Mouse (Mus musculus) lung, embryonic 15.5 days (tissue): ENCODE data around the gene Zfp579. TPM values are rescaled to one million over a fixed set of nuclear protein-coding genes. Genes with fewer than 3 reads are reported as not detected.
"Not testable (repeated sequence)": the region's sequence is repeated elsewhere in the genome, so short reads cannot be mapped to it uniquely, and the experiment has no call there.

Experiments
- ATAC-seq: fragments of 200-750 bp; cut with Nextera tagmentation; 2 replicates; pipeline ENCODE4 v1.8.0; 2017; ENCODE audit warnings: moderate number of reproducible peaks, borderline replicate concordance; ENCODE audit not compliant: low FRiP score, low TSS enrichment; ENCODE audit errors: extremely low read depth
- H3K27ac ChIP-seq: fragments of 300-500 bp; sonication (generic); 2 replicates; pipeline ENCODE4 v1.5.1; 2015; ENCODE audit warnings: moderate library complexity, mild to moderate bottlenecking, inconsistent platforms
- H3K27me3 ChIP-seq: fragments of 300-500 bp; sonication (generic); 2 replicates; pipeline ENCODE4 v1.6.1; 2015; ENCODE audit warnings: inconsistent platforms
- H3K36me3 ChIP-seq: fragments of 300-500 bp; sonication (generic); 2 replicates; pipeline ENCODE4 v1.6.1; 2015; ENCODE audit warnings: inconsistent platforms
- H3K4me1 ChIP-seq: fragments of 300-500 bp; sonication (generic); 2 replicates; pipeline ENCODE4 v1.6.1; 2015; ENCODE audit warnings: inconsistent platforms
- H3K4me2 ChIP-seq: fragments of 300-500 bp; sonication (generic); 2 replicates; pipeline ENCODE4 v1.6.1; 2015; ENCODE audit warnings: inconsistent platforms, mild to moderate bottlenecking, moderate library complexity
- H3K4me3 ChIP-seq: fragments of 300-500 bp; sonication (generic); 2 replicates; pipeline ENCODE4 v1.5.1; 2015; ENCODE audit warnings: mild to moderate bottlenecking, inconsistent platforms
- H3K9ac ChIP-seq: fragments of 300-500 bp; sonication (generic); 2 replicates; pipeline ENCODE4 v1.6.1; 2015; ENCODE audit warnings: inconsistent platforms
- H3K9me3 ChIP-seq: fragments of 300-500 bp; sonication (generic); 2 replicates; pipeline ENCODE4 v1.6.1; 2016; ENCODE audit warnings: inconsistent platforms
- WGBS: fragments of 180-500 bp; shearing (Covaris S2); methylation state at CpG from one replicate; pipeline ENCODE4 v1.1.7; 2015; 5-methylcytosine and 5-hydroxymethylcytosine counted together
- polyA plus RNA-seq: library from polyadenylated mRNA; unstranded; fragments of >200 nt; fragmentation: Nextera tagmentation; extraction: Ambion mirVana; gene quantifications from 2 replicates; pipeline ENCODE4 v1.2.1, GENCODE M21; 2015

The Zfp579 gene
- polyA plus RNA-seq, 1 experiment from 2014 or later = 31.5 TPM

GRCm38 (mm10) chr7:5029946-5030345, 34.0 kb upstream of the Zfp579 start:
- H3K9me3 ChIP-seq = peaks cover 30% of the 10 kb centered on the region
- no peak overlapping the region for H3K4me3 ChIP-seq
- no peak for ATAC-seq
- 92% methylated on average over 21 of the region's 21 CpGs for WGBS
- no peaks in the 10 kb centered on the region for H3K27me3 ChIP-seq
- peaks cover 87% of the 10 kb centered on the region for H3K36me3 ChIP-seq
- no peak overlapping the region for H3K4me2 ChIP-seq
- no peaks in the 10 kb centered on the region for H3K4me1 ChIP-seq
- H3K9ac ChIP-seq = no peak overlapping the region
- no peak overlapping the region for H3K27ac ChIP-seq

GRCm38 (mm10) chr7:5029543-5029942, 33.6 kb upstream of the Zfp579 start:
- H3K9ac ChIP-seq = no peak overlapping the region
- peaks cover 30% of the 10 kb centered on the region for H3K9me3 ChIP-seq
- H3K27ac ChIP-seq = no peak overlapping the region
- no peak overlapping the region for H3K4me2 ChIP-seq
- no peaks in the 10 kb centered on the region for H3K4me1 ChIP-seq
- H3K27me3 ChIP-seq = no peaks in the 10 kb centered on the region
- H3K4me3 ChIP-seq = no peak overlapping the region
- ATAC-seq = no peak
- H3K36me3 ChIP-seq = peaks cover 87% of the 10 kb centered on the region
- WGBS = 96% methylated on average over 22 of the region's 22 CpGs

GRCm38 (mm10) chr7:5021197-5021596, 25.2 kb upstream of the Zfp579 start:
- Histone ChIP-seq H3K4me1 (peaks cover 20% of the 10 kb centered on the region), H3K9me3 (no peaks in the 10 kb centered on the region), H3K27me3 (no peaks in the 10 kb centered on the region), H3K4me2 (peak overlapping the region; percentile 77), H3K27ac (peak overlapping the region; percentile 98), H3K36me3 (peaks cover 42% of the 10 kb centered on the region), H3K4me3 (peak overlapping the region; percentile 81), H3K9ac (peak overlapping the region; percentile 93)
- no peak for ATAC-seq
- 43% methylated on average over 5 of the region's 5 CpGs for WGBS

DNA sequence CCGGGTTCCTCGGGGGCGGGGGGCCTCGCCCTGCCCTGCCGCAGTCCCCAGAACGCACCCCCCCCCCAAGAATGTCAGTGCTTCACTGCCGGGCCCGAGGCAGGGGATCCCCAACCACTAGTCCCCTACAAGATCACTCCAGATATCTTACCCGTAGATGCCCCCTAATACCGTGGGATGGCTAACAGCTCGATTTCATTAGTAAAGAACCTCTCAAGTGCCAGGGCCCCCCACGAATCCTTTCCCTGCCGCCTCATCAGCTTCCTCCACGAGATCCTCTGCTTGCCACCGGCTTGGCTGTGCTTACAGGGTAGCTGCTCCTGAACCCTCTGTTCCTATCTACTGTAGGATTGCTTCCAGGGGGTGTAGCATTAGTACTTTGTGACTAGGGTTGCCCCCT, 24.7 kb upstream of the Zfp579 start:
- Histone ChIP-seq H3K4me1 (peaks cover 24% of the 10 kb centered on the region), H3K27me3 (no peaks in the 10 kb centered on the region), H3K36me3 (peaks cover 37% of the 10 kb centered on the region), H3K4me3 (peak overlapping the region; percentile 81), H3K9ac (peak overlapping the region; percentile 93), H3K4me2 (peak overlapping the region; percentile 77), H3K9me3 (no peaks in the 10 kb centered on the region), H3K27ac (peak overlapping the region; percentile 98)
- WGBS = 0% methylated on average over 14 of the region's 15 CpGs
- ATAC-seq = peak; percentile 1

- Histone ChIP-seq H3K9ac (peak within 1 kb of the TSS; percentile 93), H3K4me3 (peak within 1 kb of the TSS; percentile 81), H3K27ac (peak within 1 kb of the TSS; percentile 98), H3K36me3 (peaks cover 33% of the 10 kb centered on the region), H3K4me1 (peaks cover 24% of the 10 kb centered on the region), H3K9me3 (no peaks in the 10 kb centered on the region), H3K4me2 (peak within 1 kb of the TSS; percentile 77), H3K27me3 (no peaks in the 10 kb centered on the region)
- ATAC-seq = peak; percentile 90
- under 1% methylated on average over 47 of the region's 49 CpGs for WGBS
Observed at GRCm38 (mm10) chr7:5020000-5020681, 24.2 kb upstream of the Zfp579 start, which contains the start of the genes Zfp865 and Ccdc106. Gene Zfp865, plus strand, starts transcription at chr7:5020376. Gene Ccdc106, plus strand, starts transcription at chr7:5020553.

- Histone ChIP-seq H3K27ac (peak overlapping the region; percentile 98), H3K9ac (peak overlapping the region; percentile 93), H3K4me1 (peaks cover 24% of the 10 kb centered on the region), H3K36me3 (peaks cover 27% of the 10 kb centered on the region), H3K4me2 (peak overlapping the region; percentile 77), H3K4me3 (peak overlapping the region; percentile 81)
- not testable (repeated sequence) for H3K27me3 ChIP-seq, H3K9me3 ChIP-seq, ATAC-seq
- WGBS = 22% methylated on average over 8 of the region's 8 CpGs
Observed at GRCm38 (mm10) chr7:5019576-5019975, 23.6 kb upstream of the Zfp579 start.

GRCm38 (mm10) chr7:5017931-5018330, 22.0 kb upstream of the Zfp579 start:
- Histone ChIP-seq H3K4me3 (no peak overlapping the region), H3K36me3 (peaks cover 11% of the 10 kb centered on the region), H3K4me1 (peaks cover 28% of the 10 kb centered on the region), H3K9ac (no peak overlapping the region), H3K4me2 (no peak overlapping the region), H3K9me3 (no peaks in the 10 kb centered on the region), H3K27me3 (no peaks in the 10 kb centered on the region), H3K27ac (no peak overlapping the region)
- WGBS = 98% methylated on average over 21 of the region's 21 CpGs
- ATAC-seq = no peak

DNA sequence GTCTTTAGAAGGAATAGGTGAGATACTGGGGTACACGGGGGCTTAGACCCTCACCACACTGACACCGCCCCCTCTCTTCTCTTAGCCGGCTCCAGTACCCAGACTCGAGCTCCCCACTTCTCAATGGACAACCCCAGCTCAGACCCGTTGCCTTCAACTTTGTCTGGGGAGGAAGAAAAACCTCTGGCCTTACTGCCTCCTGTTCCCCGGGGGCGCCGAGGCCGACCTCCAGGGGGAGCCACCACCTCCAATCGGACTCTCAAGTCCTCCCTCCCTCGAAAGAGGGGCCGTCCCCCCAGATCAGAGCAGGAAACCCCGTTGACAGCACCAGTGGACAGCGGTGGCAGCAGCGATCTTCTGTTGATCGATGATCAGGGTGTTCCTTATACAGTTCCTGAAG, 21.4 kb upstream of the Zfp579 start:
- WGBS = 92% methylated on average over 16 of the region's 16 CpGs
- no peak for ATAC-seq
- Histone ChIP-seq H3K27ac (no peak overlapping the region), H3K27me3 (no peaks in the 10 kb centered on the region), H3K4me1 (peaks cover 30% of the 10 kb centered on the region), H3K9ac (no peak overlapping the region), H3K9me3 (no peaks in the 10 kb centered on the region), H3K36me3 (peaks cover 10% of the 10 kb centered on the region), H3K4me3 (no peak overlapping the region), H3K4me2 (no peak overlapping the region)

DNA sequence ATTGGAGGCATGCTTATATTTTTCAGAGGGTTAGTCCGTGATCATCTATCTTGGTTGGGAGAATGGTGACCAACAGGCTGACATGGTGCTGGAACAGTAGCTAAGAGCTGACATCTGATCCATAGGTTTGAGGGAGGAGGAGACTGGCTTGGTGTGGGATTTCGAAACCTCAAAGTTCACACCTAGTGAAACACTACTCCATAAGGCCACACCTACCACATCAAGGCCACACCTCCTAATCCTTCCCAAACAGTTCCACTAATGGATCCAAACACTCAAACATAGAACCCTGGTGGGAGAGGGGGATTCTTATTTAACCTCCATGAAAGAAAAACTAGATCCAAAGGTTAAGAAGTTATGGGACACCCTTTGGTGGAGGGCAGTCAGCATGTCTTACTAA, 21.0 kb upstream of the Zfp579 start:
- ATAC-seq = no peak
- Histone ChIP-seq H3K9me3 (no peaks in the 10 kb centered on the region), H3K9ac (no peak overlapping the region), H3K36me3 (peaks cover 9% of the 10 kb centered on the region), H3K27me3 (no peaks in the 10 kb centered on the region), H3K27ac (no peak overlapping the region), H3K4me2 (no peak overlapping the region), H3K4me1 (peaks cover 30% of the 10 kb centered on the region), H3K4me3 (no peak overlapping the region)
- WGBS = 92% methylated on average over 2 of the region's 2 CpGs

- H3K4me1 ChIP-seq = peaks cover 23% of the 10 kb centered on the region
- H3K4me2 ChIP-seq = peak overlapping the region; percentile 54
- H3K36me3 ChIP-seq = peaks cover 17% of the 10 kb centered on the region
- WGBS = 45% methylated on average over 3 of the region's 3 CpGs
- peak overlapping the region; percentile 77 for H3K4me3 ChIP-seq
- H3K27me3 ChIP-seq = no peaks in the 10 kb centered on the region
- H3K9me3 ChIP-seq = no peaks in the 10 kb centered on the region
- ATAC-seq = no peak
- peak overlapping the region; percentile 67 for H3K9ac ChIP-seq
- H3K27ac ChIP-seq = peak overlapping the region; percentile 99
Observed at GRCm38 (mm10) chr7:5016057-5016456, 20.1 kb upstream of the Zfp579 start.

- H3K27ac ChIP-seq = peak within 1 kb of the TSS; percentile 99
- H3K4me3 ChIP-seq = peak within 1 kb of the TSS; percentile 77
- H3K9ac ChIP-seq = peak within 1 kb of the TSS; percentile 78
- no peaks in the 10 kb centered on the region for H3K27me3 ChIP-seq
- under 1% methylated on average over 45 of the region's 76 CpGs for WGBS
- peaks cover 21% of the 10 kb centered on the region for H3K4me1 ChIP-seq
- ATAC-seq = peak; percentile 79
- peaks cover 24% of the 10 kb centered on the region for H3K36me3 ChIP-seq
- H3K9me3 ChIP-seq = no peaks in the 10 kb centered on the region
- H3K4me2 ChIP-seq = peak within 1 kb of the TSS; percentile 54
Observed at GRCm38 (mm10) chr7:5015118-5016001, 19.4 kb upstream of the Zfp579 start, which contains the start of gene Gm44973. Gene Gm44973, plus strand, starts transcription at chr7:5015496.
